Mouse (Mus musculus) forebrain, embryonic 11.5 days (tissue): ENCODE measurements at regions not wholly inside any gene's neighbourhood (a gene's known extent, or its start where the extent isn't known, plus 50 kb on each side); places are given as distances from the start of the nearest gene placed in this dataset.

Experiments used
- ATAC-seq: fragments of 200-750 bp; cut with Nextera tagmentation; replicated peaks from 2 replicates; pipeline ENCODE4 v1.8.0; 2017; ENCODE audit warnings: moderate TSS enrichment; ENCODE audit not compliant: low FRiP score
- DNase-seq: peaks from one replicate; pipeline ENCODE4 v3.0.0-alpha.2; 2017; ENCODE audit warnings: low spot score
- H3K27ac ChIP-seq: fragments of 300-500 bp; sonication (generic); 2 replicates; pipeline ENCODE4 v1.5.1; 2014; ENCODE audit warnings: low read depth, low read length
- H3K27me3 ChIP-seq: fragments of 300-500 bp; sonication (generic); 2 replicates; pipeline ENCODE4 v1.6.1; 2014; ENCODE audit warnings: mild to moderate bottlenecking, low read length, mixed read lengths; ENCODE audit not compliant: control insufficient read depth, insufficient read depth
- H3K36me3 ChIP-seq: fragments of 300-500 bp; sonication (generic); 2 replicates; pipeline ENCODE4 v1.6.1; 2014; ENCODE audit warnings: mild to moderate bottlenecking, low read length, moderate library complexity, mixed read lengths; ENCODE audit not compliant: control insufficient read depth, insufficient read depth
- H3K4me1 ChIP-seq: fragments of 300-500 bp; sonication (generic); replicated peaks from 2 replicates; pipeline ENCODE4 v1.6.1; 2014; ENCODE audit warnings: low read length, mixed read lengths; ENCODE audit not compliant: control insufficient read depth, insufficient read depth
- H3K4me2 ChIP-seq: fragments of 300-500 bp; sonication (generic); 2 replicates; pipeline ENCODE4 v1.6.1; 2014; ENCODE audit warnings: low read depth, mild to moderate bottlenecking, low read length, moderate library complexity, mixed read lengths; ENCODE audit not compliant: severe bottlenecking
- H3K4me3 ChIP-seq: fragments of 300-500 bp; sonication (generic); 2 replicates; pipeline ENCODE4 v1.5.1; 2014; ENCODE audit warnings: low read depth, low read length
- H3K9ac ChIP-seq: fragments of 300-500 bp; sonication (generic); 2 replicates; pipeline ENCODE4 v1.6.1; 2014; ENCODE audit warnings: low read length
- H3K9me3 ChIP-seq: fragments of 300-500 bp; sonication (generic); 2 replicates; pipeline ENCODE4 v1.6.1; 2016; ENCODE audit warnings: low read length, mixed read lengths; ENCODE audit not compliant: control insufficient read depth
- WGBS: fragments of 180-500 bp; shearing (Covaris S2); extraction: QIAGEN DNeasy Blood & Tissue Kit; methylation state at CpG from one replicate; pipeline ENCODE4 v1.1.7; 2014; 5-methylcytosine and 5-hydroxymethylcytosine counted together

DNA sequence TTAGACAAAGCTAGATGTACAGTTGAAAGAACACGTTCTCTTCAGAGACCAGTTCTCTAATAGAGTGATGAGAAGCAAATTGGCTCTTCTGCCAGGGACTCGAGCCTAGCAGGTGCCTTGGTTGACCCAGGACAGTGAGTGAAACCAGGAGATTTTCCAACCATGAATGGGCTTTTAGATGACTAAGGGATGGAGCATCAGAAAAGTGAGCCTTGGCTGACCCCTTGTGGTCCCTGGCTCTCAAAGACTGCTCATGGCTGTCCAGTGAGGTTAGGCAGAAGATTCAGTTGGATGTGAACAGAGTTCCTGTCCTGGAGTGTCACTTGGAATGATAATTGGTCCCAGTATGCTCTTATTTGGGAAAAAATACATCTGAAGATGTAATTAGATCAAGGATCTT, 64.3 kb upstream of the Vash1 start:
- ATAC-seq (no peak), DNase-seq (peak; percentile 53)
- H3K9me3 ChIP-seq, result no peaks in the 10 kb centered on the region
- H3K4me2 ChIP-seq, result no peak overlapping the region
- no peaks in the 10 kb centered on the region for H3K4me1 ChIP-seq
- WGBS, result 50% methylated on average over 2 of the region's 2 CpGs
- no peak overlapping the region for H3K9ac ChIP-seq
- H3K4me3 ChIP-seq, result no peak overlapping the region
- no peaks in the 10 kb centered on the region for H3K36me3 ChIP-seq
- H3K27me3 ChIP-seq, result no peaks in the 10 kb centered on the region
- H3K27ac ChIP-seq, result no peak overlapping the region

DNA sequence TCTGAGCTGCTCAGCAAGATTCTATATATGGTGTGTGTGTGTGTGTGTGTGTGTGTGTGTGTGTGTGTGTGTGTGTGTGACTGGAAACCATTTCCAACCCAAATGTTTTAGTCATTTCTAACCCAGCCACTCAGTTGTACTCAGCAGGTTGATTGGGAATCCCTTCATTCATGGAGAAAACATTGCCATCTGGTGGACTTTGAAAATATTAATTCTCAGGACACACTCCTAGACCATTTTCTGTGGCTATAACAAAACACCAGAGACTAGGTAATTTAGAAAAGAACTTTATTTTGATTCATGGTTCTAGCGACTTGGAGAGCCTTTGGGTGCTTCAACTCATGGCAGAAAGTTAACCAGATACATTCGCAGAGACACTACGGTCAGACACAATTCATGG, 62.2 kb upstream of the Vash1 start:
- ATAC-seq (no peak), DNase-seq (no peak)
- Histone ChIP-seq H3K4me2 (no peak overlapping the region), H3K36me3 (no peaks in the 10 kb centered on the region), H3K9me3 (no peaks in the 10 kb centered on the region), H3K4me3 (no peak overlapping the region), H3K27me3 (no peaks in the 10 kb centered on the region), H3K27ac (no peak overlapping the region), H3K9ac (no peak overlapping the region), H3K4me1 (no peaks in the 10 kb centered on the region)
- WGBS, result 91% methylated on average over 3 of the region's 3 CpGs

DNA sequence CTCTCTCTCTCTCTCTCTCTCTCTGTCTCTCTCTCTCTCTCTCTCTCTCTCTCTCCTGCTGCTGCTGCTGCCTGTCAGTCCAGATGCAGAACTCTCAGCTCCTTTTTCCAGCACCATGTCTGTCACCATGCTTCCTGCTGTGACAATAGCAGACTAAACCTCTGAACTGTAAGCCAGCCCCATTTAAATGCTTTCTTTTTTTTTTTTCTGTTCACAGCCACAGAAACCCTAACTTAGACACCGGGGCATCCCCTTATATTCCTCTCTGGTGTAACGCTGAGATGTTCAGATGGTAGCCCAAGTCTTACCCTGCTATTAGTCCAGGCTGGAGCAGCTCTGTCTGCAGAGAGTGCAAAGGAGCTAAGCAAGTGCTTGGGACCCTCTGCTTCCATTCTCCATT, 54.3 kb upstream of the Vash1 start:
- H3K27ac ChIP-seq, result no peak overlapping the region
- H3K27me3 ChIP-seq, result no peaks in the 10 kb centered on the region
- no peak overlapping the region for H3K4me3 ChIP-seq
- 62% methylated on average over 2 of the region's 2 CpGs for WGBS
- no peak overlapping the region for H3K4me2 ChIP-seq
- H3K4me1 ChIP-seq, result no peaks in the 10 kb centered on the region
- no peaks in the 10 kb centered on the region for H3K9me3 ChIP-seq
- ATAC-seq (no peak), DNase-seq (no peak)
- no peak overlapping the region for H3K9ac ChIP-seq
- no peaks in the 10 kb centered on the region for H3K36me3 ChIP-seq

DNA sequence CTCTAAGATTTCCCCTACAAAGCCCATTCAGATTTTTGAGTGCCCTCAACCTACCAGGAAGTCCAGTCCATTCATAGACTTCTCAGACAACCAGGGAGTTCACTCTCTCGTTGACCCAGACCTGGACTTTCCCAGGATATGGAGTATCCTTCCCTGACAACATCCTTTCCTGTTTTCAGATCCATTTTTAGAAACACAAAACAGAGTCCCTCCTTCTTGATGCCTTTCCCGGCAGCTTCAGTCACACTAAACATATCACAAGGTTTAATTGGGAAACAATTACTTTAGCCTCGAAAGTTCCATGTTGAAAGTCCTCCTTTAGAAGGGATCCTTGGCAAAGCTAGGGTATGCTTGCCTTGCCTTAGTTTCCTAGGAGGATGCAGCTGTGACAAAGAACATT, 51.8 kb upstream of the Vash1 start:
- Histone ChIP-seq H3K4me2 (no peak overlapping the region), H3K27ac (no peak overlapping the region)
- WGBS, result 84% methylated on average over 3 of the region's 3 CpGs

DNA sequence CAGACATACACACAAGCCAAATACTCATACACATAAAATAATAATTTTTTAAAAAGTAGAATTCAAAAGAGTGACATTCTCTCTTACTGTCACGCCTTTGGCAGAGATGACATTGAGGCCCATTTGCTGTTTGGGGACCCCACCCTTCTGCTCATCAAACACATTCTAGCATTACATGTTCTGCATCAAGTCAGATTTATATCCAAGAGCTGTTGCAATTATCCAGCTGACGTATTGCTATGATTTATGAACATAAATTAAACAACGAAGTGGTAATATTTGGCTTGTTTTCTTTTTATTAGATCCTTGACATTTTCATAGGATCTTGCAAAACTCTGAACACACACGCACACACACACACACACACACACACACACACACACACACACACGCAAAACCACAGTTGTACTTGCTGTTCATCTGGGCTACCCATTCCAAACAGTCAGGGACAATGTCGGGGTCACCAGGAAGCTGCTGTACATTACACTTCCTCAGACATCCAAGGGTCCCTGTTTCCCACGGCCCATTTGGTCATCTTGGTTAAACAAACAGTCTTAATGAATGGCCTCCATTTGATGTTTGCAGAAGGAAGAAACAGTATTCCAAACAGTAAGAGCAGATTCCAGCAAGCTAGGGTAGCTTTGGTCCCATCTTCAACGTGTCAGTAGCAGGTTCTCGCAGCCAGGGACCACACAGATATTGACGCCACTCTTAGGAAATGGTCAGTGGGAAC, 50.3 kb upstream of the Vash1 start:
- DNase-seq, result no peak
- WGBS, result 85% methylated on average over 10 of the region's 10 CpGs
- H3K4me1 ChIP-seq, result no peaks in the 10 kb centered on the region
- no peak overlapping the region for H3K4me3 ChIP-seq
- H3K9ac ChIP-seq, result no peak overlapping the region
- no peaks in the 10 kb centered on the region for H3K9me3 ChIP-seq
- no peaks in the 10 kb centered on the region for H3K27me3 ChIP-seq
- H3K27ac ChIP-seq, result no peak overlapping the region
- no peaks in the 10 kb centered on the region for H3K36me3 ChIP-seq
- no peak for ATAC-seq
- no peak overlapping the region for H3K4me2 ChIP-seq

More for the DNA sequence above, 51.8 kb upstream of the Vash1 start:
- DNase-seq, result no peak
- no peaks in the 10 kb centered on the region for H3K9me3 ChIP-seq
- no peak overlapping the region for H3K9ac ChIP-seq
- no peak overlapping the region for H3K4me3 ChIP-seq
- no peaks in the 10 kb centered on the region for H3K36me3 ChIP-seq
- H3K27me3 ChIP-seq, result no peaks in the 10 kb centered on the region
- no peaks in the 10 kb centered on the region for H3K4me1 ChIP-seq
- no peak for ATAC-seq
